Mouse (Mus musculus): Measurements from ENCODE around the gene Snx29.

DNA sequence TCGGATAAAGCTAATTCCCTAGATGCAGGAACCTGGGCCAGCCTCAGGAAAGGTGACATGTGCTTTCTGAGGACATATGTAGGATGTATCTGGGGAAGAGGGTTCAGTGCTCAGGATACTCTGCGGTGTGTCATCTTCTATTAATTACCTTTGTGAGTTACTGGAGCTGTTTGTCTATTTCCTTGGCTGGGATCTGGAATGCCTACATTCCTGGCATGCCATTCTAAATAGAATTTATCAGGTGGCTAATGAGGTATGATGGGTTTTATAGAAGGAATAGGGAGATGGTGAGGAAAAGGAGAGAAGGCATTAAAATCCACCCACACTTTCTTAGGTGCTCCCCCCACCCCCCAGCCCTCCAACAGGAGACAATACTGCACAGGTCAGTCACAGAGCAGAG is 178.9 kb downstream of the Snx29 start:
- TF ChIP-seq EP300 (IDR thresholded peaks at IDR 0.05) (no peak), CTCF (IDR thresholded peaks at IDR 0.05) (no peak)
